Mouse (Mus musculus) layer of hippocampus, postnatal 14 days (tissue): ENCODE measurements around the gene Rnf40. TPM values are rescaled to one million over a fixed set of nuclear protein-coding genes. Genes with fewer than 3 reads are reported as not detected.

ENCODE experiments used
- DNase-seq, 2 experiments: peaks; one replicate each; pipeline ENCODE4 v3.0.0; 2021 to 2022; ENCODE audit warnings: low spot score in 2 of 2, mixed read lengths in 1 of 2
- total RNA-seq, 2 experiments: library from RNA; stranded (reverse); gene quantifications; 2 replicates each; pipeline ENCODE4 v1.2.3; 2021

The Rnf40 gene
- total RNA-seq, 2 experiments from 2014 or later, result 69.9 to 72.1 TPM

DNA sequence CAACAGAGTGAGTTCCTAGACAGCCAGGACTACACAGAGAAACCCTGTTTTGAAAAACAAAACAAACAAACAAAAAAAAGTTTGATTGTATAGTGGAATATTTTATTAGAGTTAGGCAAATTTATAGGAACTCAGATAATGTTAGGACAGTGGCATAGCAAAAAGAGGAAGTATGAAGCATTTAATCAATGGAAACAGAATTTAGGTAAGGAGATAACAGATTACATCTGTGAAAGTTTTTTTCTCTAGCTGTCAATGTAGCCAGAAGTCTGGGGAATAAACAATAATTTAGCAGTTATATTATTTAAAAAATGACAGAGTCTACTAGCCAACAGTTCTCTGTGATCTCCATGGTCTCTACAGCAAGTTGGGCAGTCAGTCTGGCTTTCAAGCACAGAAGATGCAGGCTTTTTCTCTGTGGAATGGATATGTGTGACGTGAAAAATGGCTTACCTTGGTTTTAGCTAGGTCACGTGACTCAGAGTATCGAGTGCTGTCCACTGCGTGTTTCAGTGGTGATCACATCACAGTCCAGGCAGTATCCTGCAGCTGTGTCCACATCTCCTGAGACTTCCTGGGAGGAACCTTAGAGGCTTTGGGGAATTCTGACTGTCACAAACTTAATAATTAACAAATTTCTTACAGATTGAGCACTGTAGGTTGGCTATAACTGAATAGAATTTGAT lies 60.1 kb downstream of the Rnf40 start:
- DNase-seq, result no peak

DNA sequence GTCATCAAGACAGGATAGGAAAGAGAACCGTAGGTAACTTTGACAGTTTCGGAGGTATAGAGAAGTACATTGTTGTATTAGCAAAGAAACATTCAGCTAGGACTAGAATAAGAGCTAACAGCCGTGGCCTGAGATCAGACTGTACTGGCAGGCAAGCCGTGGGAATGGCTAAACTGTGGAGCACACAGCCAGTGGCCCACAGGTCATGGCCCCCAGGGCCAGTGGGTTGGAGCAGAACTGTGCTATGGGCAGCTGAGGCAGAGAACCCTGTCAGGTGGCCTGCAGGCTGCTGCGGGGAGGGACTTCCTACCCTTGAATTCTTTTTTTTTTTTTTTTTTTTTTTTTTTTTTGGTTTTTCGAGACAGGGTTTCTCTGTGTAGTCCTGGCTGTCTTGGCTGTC lies 60.6 kb downstream of the Rnf40 start:
- no peak for DNase-seq

DNA sequence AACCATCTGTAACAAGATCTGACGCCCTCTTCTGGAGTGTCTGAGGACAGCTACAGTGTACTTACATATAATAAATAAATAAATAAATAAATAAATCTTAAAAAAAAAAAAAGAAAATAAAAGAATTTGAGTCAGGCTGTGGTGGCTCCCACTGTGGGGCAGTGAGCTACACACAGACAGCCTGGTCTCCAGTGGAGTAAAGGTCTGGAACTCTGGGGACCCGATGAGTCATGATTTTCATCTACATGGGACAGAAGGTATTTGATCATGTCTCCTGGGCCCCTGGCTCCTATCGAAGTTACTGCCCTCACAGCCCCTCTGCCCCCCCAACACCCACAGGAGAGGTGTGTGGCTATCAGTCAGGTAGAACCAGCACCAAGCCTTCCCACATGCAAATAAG lies 63.1 kb downstream of the Rnf40 start:
- DNase-seq, result no peak

DNA sequence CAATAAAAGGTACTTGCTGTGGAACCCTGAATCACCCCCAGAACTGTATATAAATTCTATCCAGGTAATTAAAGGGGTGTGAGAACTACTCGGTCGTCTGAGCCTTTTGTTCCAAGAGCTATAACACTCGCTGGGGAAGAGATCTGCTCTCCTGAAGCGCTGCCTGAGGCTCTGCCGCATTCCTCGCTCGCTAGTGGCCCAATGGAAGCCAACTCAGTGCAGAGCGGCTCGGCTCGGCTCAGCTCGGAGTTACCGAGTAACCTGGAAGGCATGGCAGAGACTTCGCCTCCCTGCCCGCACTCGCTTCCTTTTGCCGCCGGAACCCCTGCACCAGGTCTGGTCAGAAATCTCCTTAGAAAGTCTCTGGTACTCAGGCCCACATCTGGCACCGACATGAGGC lies 63.5 kb downstream of the Rnf40 start:
- no peak for DNase-seq

DNA sequence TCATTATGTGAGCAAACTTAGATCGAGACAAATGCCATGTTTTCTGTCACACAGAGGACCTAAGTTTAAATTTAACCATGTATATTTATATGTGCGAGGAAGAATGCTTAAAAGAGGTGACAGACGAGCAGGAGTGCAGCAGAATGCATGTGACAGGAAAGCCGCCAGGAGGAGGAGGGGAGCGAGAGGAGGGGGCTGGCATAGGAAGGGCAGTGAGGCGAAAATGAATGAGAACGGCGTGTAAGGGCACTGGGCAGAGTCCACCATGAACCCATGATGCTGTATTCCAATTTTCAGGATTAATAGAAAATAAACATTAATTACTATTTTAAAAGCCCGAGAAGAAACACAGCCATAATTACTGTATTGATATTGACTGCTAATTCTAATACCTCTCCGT lies 65.8 kb downstream of the Rnf40 start:
- DNase-seq, result no peak

Other genes starting within 250 kb of the Rnf40 start
- gene Zfp768, start 243.2 kb upstream of the Rnf40 start, total RNA-seq, result 10 to 100 TPM; 12.4 to 12.8 TPM
- gene Zfp747, start 212.7 kb upstream of the Rnf40 start, total RNA-seq, result 1 to 10 TPM; 5.3 to 6.0 TPM
- gene 9130019O22Rik, start 201.6 kb upstream of the Rnf40 start, total RNA-seq, result 1 to 10 TPM; 2.7 to 3.2 TPM
- gene E430018J23Rik, start 195.1 kb upstream of the Rnf40 start, total RNA-seq, result 1 to 10 TPM; 6.1 to 7.4 TPM
- gene Zfp764, start 181.9 kb upstream of the Rnf40 start, total RNA-seq, result 1 to 10 TPM; 3.4 to 4.2 TPM
- 10 to 100 TPM; 10.6 to 10.7 TPM for gene Zfp688, start 166.7 kb upstream of the Rnf40 start, total RNA-seq
- 1 to 10 TPM; 7.3 to 8.1 TPM for gene Zfp689, start 139.6 kb upstream of the Rnf40 start, total RNA-seq
- gene Prr14, start 129.2 kb upstream of the Rnf40 start, total RNA-seq, result 10 to 100 TPM; 29.4 to 31.3 TPM
- 10 to 100 TPM; 62.9 to 66.8 TPM for gene Fbrs, start 109.6 kb upstream of the Rnf40 start, total RNA-seq
- gene Srcap, start 76.8 kb upstream of the Rnf40 start, total RNA-seq, result 100 to 1,000 TPM; 104 to 115 TPM
- 10 to 100 TPM in 1 of 2 experiments, 1 to 10 TPM in 1; 9.8 to 11.0 TPM for gene Gm42715, start 69.2 kb upstream of the Rnf40 start, total RNA-seq
- 1 to 10 TPM in 1 of 2 experiments, under 1 TPM in 1; 0.94 to 2.2 TPM for gene Tmem265, start 27.4 kb upstream of the Rnf40 start, total RNA-seq
- gene Phkg2, start 15.4 kb upstream of the Rnf40 start, total RNA-seq, result 10 to 100 TPM; 79.5 to 83.7 TPM
- 10 to 100 TPM in 1 of 2 experiments, 1 to 10 TPM in 1; 9.3 to 12.4 TPM for gene Ccdc189, start 172 bp upstream of the Rnf40 start, total RNA-seq
- 10 to 100 TPM; 21.3 to 22.6 TPM for gene Zfp629, start 27.0 kb downstream of the Rnf40 start, total RNA-seq
- gene Bcl7c, start 120.2 kb downstream of the Rnf40 start, total RNA-seq, result 10 to 100 TPM; 30.3 to 38.0 TPM
- gene Ctf1, start 124.0 kb downstream of the Rnf40 start, total RNA-seq, result 1 to 10 TPM; 3.2 to 5.4 TPM
- not detected for gene Ctf2, start 143.4 kb downstream of the Rnf40 start, total RNA-seq
- gene Fbxl19, start 155.8 kb downstream of the Rnf40 start, total RNA-seq, result 10 to 100 TPM; 73.0 to 73.5 TPM
- 10 to 100 TPM; 22.4 to 22.7 TPM for gene Orai3, start 181.0 kb downstream of the Rnf40 start, total RNA-seq
- 10 to 100 TPM; 38.2 to 41.8 TPM for gene Setd1a, start 187.9 kb downstream of the Rnf40 start, total RNA-seq
- 1 to 10 TPM; 4.1 to 4.7 TPM for gene Gm49388, start 196.8 kb downstream of the Rnf40 start, total RNA-seq
- 1 to 10 TPM; 5.9 to 6.6 TPM for gene Hsd3b7, start 211.8 kb downstream of the Rnf40 start, total RNA-seq
- 10 to 100 TPM; 51.4 to 59.6 TPM for gene Stx4a, start 235.5 kb downstream of the Rnf40 start, total RNA-seq
- gene Stx1b, start 235.8 kb downstream of the Rnf40 start, total RNA-seq, result 100 to 1,000 TPM; 341 to 360 TPM